ENCODE assay signal across 8 mouse cellular contexts in the genomic region with DNA sequence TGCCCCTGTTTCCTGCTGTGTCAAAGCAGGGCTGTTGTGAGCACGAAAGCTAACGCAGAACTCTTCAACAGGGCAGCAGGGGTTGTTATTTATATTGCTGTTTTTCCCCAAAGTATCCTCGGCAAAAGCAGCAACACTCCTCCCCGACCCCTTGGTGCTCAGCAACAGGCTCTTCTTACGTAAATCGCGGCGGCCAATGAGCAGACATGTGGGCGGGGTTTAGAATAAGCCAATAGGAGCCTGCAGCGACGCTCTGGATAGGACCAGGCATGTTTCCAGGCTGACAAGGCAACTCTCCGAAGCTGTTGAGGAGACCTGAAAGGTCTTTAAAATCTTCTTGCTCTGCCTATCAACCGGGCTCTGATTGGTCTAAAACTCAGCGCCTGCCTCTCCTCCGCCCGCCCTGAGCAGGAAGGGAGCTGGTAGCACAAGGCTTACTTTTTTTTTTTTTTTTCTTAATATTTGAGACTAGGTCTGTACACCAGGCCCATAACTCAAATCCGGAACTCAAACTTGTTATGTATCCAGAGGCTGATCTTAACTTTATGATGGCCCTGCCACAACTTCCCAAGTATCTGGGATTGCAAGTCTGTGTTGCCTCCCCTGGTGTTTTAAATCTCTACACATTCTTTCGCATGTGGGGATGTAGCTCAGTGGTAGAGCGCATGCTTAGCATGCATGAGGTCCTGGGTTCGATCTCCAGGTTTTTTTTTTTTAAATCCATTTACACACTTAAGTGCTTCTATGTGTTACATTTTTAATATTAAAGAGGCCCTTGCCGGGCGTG. TPM values are rescaled to one million over a fixed set of nuclear protein-coding genes. Genes with fewer than 3 reads are reported as not detected.
A peak's percentile ranks its signal among the peaks of the same experiment; 100 is the strongest.
DNase-seq lines count a peak whose midpoint lies in the region; ATAC-seq lines count a peak whose summit lies in the region.

No protein-coding gene starts in this region.

- H3K9me3 ChIP-seq in hindbrain, embryonic 15.5 days, result no peaks in the 10 kb centered on the region

- H3K27ac ChIP-seq in hindbrain, embryonic 15.5 days (replicated peaks), result peak overlapping the region; percentile 78

- H3K36me3 ChIP-seq in hindbrain, embryonic 15.5 days, result no peaks in the 10 kb centered on the region

- peak; percentile 96 for ATAC-seq in hindbrain, embryonic 15.5 days (ENCODE audit: low FRiP score, low read depth)

- H3K4me1 ChIP-seq in hindbrain, embryonic 15.5 days (replicated peaks), result peaks cover 17% of the 10 kb centered on the region

- peaks cover 7% of the 10 kb centered on the region; the same call in 1 of the 2 replicates for H3K27me3 ChIP-seq in hindbrain, embryonic 15.5 days

- peak overlapping the region; percentile 46 for H3K4me3 ChIP-seq in hindbrain, embryonic 15.5 days

- WGBS in hindbrain, embryonic 15.5 days, result 21% methylated on average over 22 of the region's 22 CpGs

- H3K9ac ChIP-seq in hindbrain, embryonic 15.5 days, result peak overlapping the region; percentile 8

- DNase-seq in R1 (ENCODE audit: low read depth, low spot score), result peak; percentile 100
- peak; percentile 80 to 90 for DNase-seq in cerebellum, postnatal 25 days
- DNase-seq in frontal cortex, postnatal 25 days (ENCODE audit: low spot score in 2 of 2), result peak; percentile 64 to 78
- DNase-seq in left cerebral cortex, adult 11 months (ENCODE audit: low spot score), result peak; percentile 91
- DNase-seq in lung, postnatal 4 days, result peak; percentile 93 to 96
- DNase-seq in retina, postnatal 7 days (ENCODE audit: low read depth, low spot score), result peak; percentile 83
- DNase-seq in urinary bladder, postnatal 10 days (ENCODE audit: low spot score), result peak; percentile 55

- H3K4me2 ChIP-seq in hindbrain, embryonic 15.5 days, result peak overlapping the region; percentile 94

RNA-seq across cellular contexts. Expression of a gene that starts 5.3 kb away (rescaled TPM):
- 11.1 and 11.5 TPM in 2 replicates for polyA plus RNA-seq in hindbrain, embryonic 15.5 days (2015; fragmentation: Nextera tagmentation; extraction: Ambion mirVana)

RNA-seq across cellular contexts. Expression of a gene that starts 17.9 kb away (rescaled TPM):
- 1,320 and 1,434 TPM in 2 replicates for polyA plus RNA-seq in hindbrain, embryonic 15.5 days (2015; fragmentation: Nextera tagmentation; extraction: Ambion mirVana)

RNA-seq across cellular contexts. Expression of a gene that starts 19.8 kb away (rescaled TPM):
- polyA plus RNA-seq in hindbrain, embryonic 15.5 days (2015; fragmentation: Nextera tagmentation; extraction: Ambion mirVana), result 133 and 135 TPM in 2 replicates

RNA-seq across cellular contexts. Expression of a gene that starts 48.3 kb away (rescaled TPM):
- polyA plus RNA-seq in hindbrain, embryonic 15.5 days (2015; fragmentation: Nextera tagmentation; extraction: Ambion mirVana), result 0.93 and 1.2 TPM in 2 replicates

RNA-seq across cellular contexts. Expression of a gene that starts 51.8 kb away (rescaled TPM):
- 14.6 and 16.1 TPM in 2 replicates for polyA plus RNA-seq in hindbrain, embryonic 15.5 days (2015; fragmentation: Nextera tagmentation; extraction: Ambion mirVana)

Comparison
In these comparisons a context has a peak if more than half of its experiments do, and no peak if none do; other contexts are left out.
1. Peak in every context shown above with its lines: DNase-seq, ATAC-seq, H3K4me3 ChIP-seq and H3K27ac ChIP-seq.